Mouse (Mus musculus) erythroblast, embryonic 14.5 days (primary cell): ENCODE results near the gene BC035044.

Source experiments
- GATA1 ChIP-seq: IDR thresholded peaks from 2 replicates; pipeline ENCODE4 v1.6.1; 2012; ENCODE audit warnings: low read length, inconsistent platforms, mixed read lengths
- TAL1 ChIP-seq: IDR thresholded peaks from 3 replicates; pipeline ENCODE4 v1.6.1; 2012; ENCODE audit warnings: low read length, inconsistent platforms, mixed read lengths

- no peak for TF ChIP-seq TAL1
- TF ChIP-seq GATA1: no peak
Observed at GRCm38 (mm10) chr6:128847401-128847800, 43.5 kb downstream of the BC035044 start.
